Mouse (Mus musculus) kidney, adult 9 months (tissue): Measurements from ENCODE around the gene Snrnp25.

ENCODE experiments used
- DNase-seq: peaks from one replicate; pipeline ENCODE4 v3.0.0; 2022

The Snrnp25 gene

GRCm38 (mm10) chr11:32247068-32247467 is 41.9 kb downstream of the Snrnp25 start:
- DNase-seq = no peak

DNA sequence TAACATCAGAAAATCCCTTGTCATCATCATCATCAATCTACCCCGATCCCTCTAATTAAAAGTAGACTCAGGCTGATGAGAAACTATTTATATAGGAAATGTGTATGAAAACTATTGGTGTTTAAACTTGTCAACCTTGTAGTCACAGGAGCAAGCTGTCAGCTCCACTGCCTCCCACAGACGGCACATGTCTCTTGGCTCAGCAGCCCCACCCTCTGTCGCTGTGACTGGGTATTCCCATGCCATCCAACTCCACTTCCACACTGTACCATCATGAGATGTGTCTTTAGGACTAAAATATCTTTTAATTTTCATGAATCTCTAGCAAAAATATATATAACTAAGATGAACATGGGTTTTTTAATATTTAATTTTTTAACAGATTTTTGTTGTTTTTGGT is 43.1 kb downstream of the Snrnp25 start:
- no peak for DNase-seq

DNA sequence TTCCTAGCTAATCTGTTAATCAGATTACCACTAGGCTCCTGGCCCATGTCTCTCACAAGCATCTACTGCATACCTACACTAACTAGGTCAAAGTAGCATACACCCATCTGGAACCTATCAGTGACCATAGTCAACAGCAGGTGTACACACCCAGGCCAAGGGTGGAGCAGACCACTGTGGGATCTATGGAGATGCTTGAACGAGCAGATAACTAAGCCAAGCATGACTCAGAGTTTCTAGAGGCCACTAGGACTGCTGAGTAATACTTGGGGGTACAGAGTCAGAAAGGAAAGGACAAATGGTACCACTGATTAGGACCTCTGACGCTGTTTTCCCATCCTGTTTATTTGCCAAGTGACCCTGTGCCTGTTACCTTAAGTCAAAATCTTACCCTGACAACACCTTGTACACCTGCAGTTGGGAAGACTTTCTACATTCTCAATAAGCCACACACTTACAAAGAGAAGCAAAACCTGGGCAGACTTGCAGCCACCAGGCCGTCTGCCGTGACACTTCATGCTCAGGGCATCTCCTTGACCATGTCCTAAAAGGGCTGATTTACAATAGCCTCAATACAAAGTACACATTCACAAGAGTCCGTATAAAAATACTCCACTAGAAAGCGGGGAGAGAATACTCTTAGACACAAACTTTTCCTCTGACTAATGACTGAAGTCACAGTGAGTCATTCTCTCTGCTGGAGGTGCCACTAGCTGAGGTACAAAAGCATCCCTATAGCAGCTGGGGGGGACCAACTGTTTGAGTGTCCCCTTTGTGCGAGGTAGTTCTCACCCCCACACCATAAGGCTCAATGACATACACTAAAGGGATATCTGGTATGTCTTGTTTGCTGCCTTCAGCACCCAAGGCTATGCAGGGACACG is 45.9 kb downstream of the Snrnp25 start:
- no peak for DNase-seq

- DNase-seq = no peak
Observed at GRCm38 (mm10) chr11:32253121-32253520, 47.9 kb downstream of the Snrnp25 start.

GRCm38 (mm10) chr11:32256146-32256545 is 50.9 kb downstream of the Snrnp25 start:
- DNase-seq = no peak

- DNase-seq = no peak
Observed at GRCm38 (mm10) chr11:32256566-32256965, 51.4 kb downstream of the Snrnp25 start.
